Mouse (Mus musculus) layer of hippocampus, postnatal 36 days (tissue): ENCODE measurements around the gene Prkaa1. TPM values are rescaled to one million over a fixed set of nuclear protein-coding genes. Genes with fewer than 3 reads are reported as not detected.

Experiments used
- DNase-seq, 2 experiments: peaks; one replicate each; pipeline ENCODE4 v3.0.0; 2022
- total RNA-seq, 2 experiments: library from RNA; stranded (reverse); gene quantifications; 2 replicates each; pipeline ENCODE4 v1.2.3; 2021

The Prkaa1 gene
- 10 to 100 TPM; 23.0 to 24.1 TPM for total RNA-seq

- DNase-seq, result peak; percentile 74 to 79
These were observed at the start of gene Prkaa1 for GRCm38 (mm10) chr15:5143361-5144020. Gene Prkaa1 (plus strand): TSS chr15:5143861.

GRCm38 (mm10) chr15:5095534-5096301, 47.9 kb upstream of the Prkaa1 start:
- DNase-seq, result no peak

- no peak for DNase-seq
These were observed 46.3 kb upstream of the Prkaa1 start for GRCm38 (mm10) chr15:5097376-5097775.

GRCm38 (mm10) chr15:5102312-5102711, 41.3 kb upstream of the Prkaa1 start:
- peak; percentile 46 to 55 for DNase-seq

- no peak for DNase-seq
These were observed 37.8 kb upstream of the Prkaa1 start for GRCm38 (mm10) chr15:5105891-5106290.

GRCm38 (mm10) chr15:5106293-5106692, 37.4 kb upstream of the Prkaa1 start:
- no peak for DNase-seq

GRCm38 (mm10) chr15:5107686-5108654, 35.7 kb upstream of the Prkaa1 start, which contains the start of gene Card6:
Gene Card6 (minus strand): TSS chr15:5108539.
- peak; percentile 38 to 47 for DNase-seq

GRCm38 (mm10) chr15:5108655-5109040, 35.0 kb upstream of the Prkaa1 start:
- no peak for DNase-seq

GRCm38 (mm10) chr15:5112651-5113050, 31.0 kb upstream of the Prkaa1 start:
- no peak for DNase-seq

- no peak for DNase-seq
These were observed 28.5 kb upstream of the Prkaa1 start for GRCm38 (mm10) chr15:5115173-5115572.

GRCm38 (mm10) chr15:5116270-5117030, 27.2 kb upstream of the Prkaa1 start, which contains the start of gene Rpl37:
Gene Rpl37 (plus strand): TSS chr15:5116645.
- DNase-seq, result peak; percentile 99

- no peak for DNase-seq
These were observed 26.5 kb upstream of the Prkaa1 start for GRCm38 (mm10) chr15:5117031-5117601.

GRCm38 (mm10) chr15:5118626-5119025, 25.0 kb upstream of the Prkaa1 start:
- no peak for DNase-seq

- DNase-seq, result no peak
These were observed 24.5 kb upstream of the Prkaa1 start for GRCm38 (mm10) chr15:5119192-5119591.

- DNase-seq, result no peak
These were observed 24.0 kb upstream of the Prkaa1 start for GRCm38 (mm10) chr15:5119707-5120106.

- no peak for DNase-seq
These were observed 21.9 kb upstream of the Prkaa1 start for GRCm38 (mm10) chr15:5121535-5122313.

GRCm38 (mm10) chr15:5126456-5126855, 17.2 kb upstream of the Prkaa1 start:
- DNase-seq, result no peak

- DNase-seq, result no peak
These were observed 16.2 kb upstream of the Prkaa1 start for GRCm38 (mm10) chr15:5127487-5127886.

GRCm38 (mm10) chr15:5128176-5128940, 15.3 kb upstream of the Prkaa1 start:
- DNase-seq, result no peak
